Mouse (Mus musculus): ENCODE measurements around the gene Msx3. TPM values are rescaled to one million over a fixed set of nuclear protein-coding genes. Genes with fewer than 3 reads are reported as not detected.
A peak's percentile ranks its signal among the peaks of the same experiment; 100 is the strongest.

Gene Msx3
- polyA plus RNA-seq, 1 experiment from 2014 or later: 2.6 TPM

GRCm38 (mm10) chr7:140070042-140070711 is 21.3 kb upstream of the Msx3 start:
- no peaks in the 10 kb centered on the region for H3K9me3 ChIP-seq
- peaks cover 7% of the 10 kb centered on the region for H3K4me1 ChIP-seq
- peak overlapping the region; percentile 52 for H3K4me3 ChIP-seq
- peak overlapping the region; percentile 76 for H3K27ac ChIP-seq (replicated peaks)
- WGBS: 30% methylated on average over 39 of the region's 39 CpGs
- no peaks in the 10 kb centered on the region for H3K36me3 ChIP-seq (replicated peaks)
- peak; percentile 53 for DNase-seq (ENCODE audit: low spot score)
- H3K27me3 ChIP-seq (replicated peaks; ENCODE audit: low read depth, poor library complexity, severe bottlenecking): peaks cover 68% of the 10 kb centered on the region

- H3K36me3 ChIP-seq (replicated peaks): no peaks in the 10 kb centered on the region
- peaks cover 13% of the 10 kb centered on the region for H3K4me1 ChIP-seq
- peaks cover 88% of the 10 kb centered on the region for H3K27me3 ChIP-seq (replicated peaks; ENCODE audit: low read depth, poor library complexity, severe bottlenecking)
- no peak overlapping the region for H3K27ac ChIP-seq (replicated peaks)
- H3K9me3 ChIP-seq: no peaks in the 10 kb centered on the region
- DNase-seq (ENCODE audit: low spot score): no peak
- H3K4me3 ChIP-seq: no peak overlapping the region
- WGBS: 69% methylated on average over 6 of the region's 6 CpGs
Observed at GRCm38 (mm10) chr7:140067397-140067796, 18.5 kb upstream of the Msx3 start.

- H3K4me1 ChIP-seq: peaks cover 42% of the 10 kb centered on the region
- 17% methylated on average over 7 of the region's 7 CpGs for WGBS
Observed at GRCm38 (mm10) chr7:140063092-140063491, 14.2 kb upstream of the Msx3 start.

GRCm38 (mm10) chr7:140062307-140062706 is 13.4 kb upstream of the Msx3 start:
- no peaks in the 10 kb centered on the region for H3K36me3 ChIP-seq (replicated peaks)
- no peaks in the 10 kb centered on the region for H3K9me3 ChIP-seq
- DNase-seq (ENCODE audit: low spot score): peak; percentile 52
- no peak overlapping the region for H3K27ac ChIP-seq (replicated peaks)
- WGBS: 9% methylated on average over 11 of the region's 11 CpGs
- no peak overlapping the region for H3K4me3 ChIP-seq
- peaks cover 98% of the 10 kb centered on the region for H3K27me3 ChIP-seq (replicated peaks; ENCODE audit: low read depth, poor library complexity, severe bottlenecking)
- peaks cover 50% of the 10 kb centered on the region for H3K4me1 ChIP-seq

More at GRCm38 (mm10) chr7:140063092-140063491, 14.2 kb upstream of the Msx3 start:
- peak; percentile 76 for DNase-seq (ENCODE audit: low spot score)
- peaks cover 92% of the 10 kb centered on the region for H3K27me3 ChIP-seq (replicated peaks; ENCODE audit: low read depth, poor library complexity, severe bottlenecking)
- no peak overlapping the region for H3K4me3 ChIP-seq
- H3K36me3 ChIP-seq (replicated peaks): no peaks in the 10 kb centered on the region
- no peak overlapping the region for H3K27ac ChIP-seq (replicated peaks)
- H3K9me3 ChIP-seq: no peaks in the 10 kb centered on the region

- Histone ChIP-seq H3K27me3 (replicated peaks; ENCODE audit: low read depth, poor library complexity, severe bottlenecking) (peaks cover 100% of the 10 kb centered on the region), H3K4me1 (peaks cover 53% of the 10 kb centered on the region), H3K36me3 (replicated peaks) (no peaks in the 10 kb centered on the region), H3K27ac (replicated peaks) (no peak overlapping the region; the same call in 1 of the 2 replicates), H3K4me3 (peak overlapping the region; percentile 58), H3K9me3 (no peaks in the 10 kb centered on the region)
- DNase-seq (ENCODE audit: low spot score): no peak
- WGBS: under 1% methylated on average over 6 of the region's 6 CpGs
Observed at GRCm38 (mm10) chr7:140061832-140062130, 12.9 kb upstream of the Msx3 start.

GRCm38 (mm10) chr7:140060936-140061831 is 12.3 kb upstream of the Msx3 start:
- Histone ChIP-seq H3K9me3 (no peaks in the 10 kb centered on the region), H3K27me3 (replicated peaks; ENCODE audit: low read depth, poor library complexity, severe bottlenecking) (peaks cover 100% of the 10 kb centered on the region), H3K27ac (replicated peaks) (peak overlapping the region; percentile 80), H3K4me3 (peak overlapping the region; percentile 58), H3K36me3 (replicated peaks) (no peaks in the 10 kb centered on the region), H3K4me1 (peaks cover 53% of the 10 kb centered on the region)
- DNase-seq (ENCODE audit: low spot score): peak; percentile 79
- under 1% methylated on average over 47 of the region's 47 CpGs for WGBS

GRCm38 (mm10) chr7:140059601-140060000 is 10.7 kb upstream of the Msx3 start:
- H3K4me3 ChIP-seq: no peak overlapping the region
- WGBS: 19% methylated on average over 4 of the region's 4 CpGs
- no peak overlapping the region for H3K27ac ChIP-seq (replicated peaks)
- no peaks in the 10 kb centered on the region for H3K9me3 ChIP-seq
- DNase-seq (ENCODE audit: low spot score): no peak
- no peaks in the 10 kb centered on the region for H3K36me3 ChIP-seq (replicated peaks)
- peaks cover 100% of the 10 kb centered on the region for H3K27me3 ChIP-seq (replicated peaks; ENCODE audit: low read depth, poor library complexity, severe bottlenecking)
- H3K4me1 ChIP-seq: peaks cover 53% of the 10 kb centered on the region

- H3K4me1 ChIP-seq: peaks cover 53% of the 10 kb centered on the region
- DNase-seq (ENCODE audit: low spot score): no peak
- 17% methylated on average over 7 of the region's 7 CpGs for WGBS
- peak overlapping the region; percentile 66 for H3K4me3 ChIP-seq
- H3K27ac ChIP-seq (replicated peaks): peak overlapping the region; percentile 89
- H3K9me3 ChIP-seq: no peaks in the 10 kb centered on the region
- H3K27me3 ChIP-seq (replicated peaks; ENCODE audit: low read depth, poor library complexity, severe bottlenecking): peaks cover 100% of the 10 kb centered on the region
- no peaks in the 10 kb centered on the region for H3K36me3 ChIP-seq (replicated peaks)
Observed at GRCm38 (mm10) chr7:140058528-140058927, 9.6 kb upstream of the Msx3 start.

- Histone ChIP-seq H3K36me3 (replicated peaks) (no peaks in the 10 kb centered on the region), H3K4me1 (peaks cover 49% of the 10 kb centered on the region), H3K27me3 (replicated peaks; ENCODE audit: low read depth, poor library complexity, severe bottlenecking) (peaks cover 100% of the 10 kb centered on the region), H3K9me3 (no peaks in the 10 kb centered on the region), H3K27ac (replicated peaks) (peak overlapping the region; percentile 89), H3K4me3 (peak overlapping the region; percentile 66)
- 3% methylated on average over 53 of the region's 53 CpGs for WGBS
- peak; percentile 86 for DNase-seq (ENCODE audit: low spot score)
Observed at GRCm38 (mm10) chr7:140057413-140058407, 8.8 kb upstream of the Msx3 start.

- H3K27me3 ChIP-seq (replicated peaks; ENCODE audit: low read depth, poor library complexity, severe bottlenecking): peaks cover 100% of the 10 kb centered on the region
- H3K36me3 ChIP-seq (replicated peaks): no peaks in the 10 kb centered on the region
- peaks cover 27% of the 10 kb centered on the region for H3K4me1 ChIP-seq
- no peak overlapping the region for H3K4me3 ChIP-seq
- H3K27ac ChIP-seq (replicated peaks): no peak overlapping the region
- no peak for DNase-seq (ENCODE audit: low spot score)
- no peaks in the 10 kb centered on the region for H3K9me3 ChIP-seq
- WGBS: 80% methylated on average over 4 of the region's 4 CpGs
Observed at GRCm38 (mm10) chr7:140054124-140054523, 5.2 kb upstream of the Msx3 start.

- Histone ChIP-seq H3K27me3 (replicated peaks; ENCODE audit: low read depth, poor library complexity, severe bottlenecking) (peaks cover 100% of the 10 kb centered on the region), H3K4me1 (peaks cover 22% of the 10 kb centered on the region), H3K9me3 (no peaks in the 10 kb centered on the region), H3K27ac (replicated peaks) (no peak overlapping the region), H3K4me3 (peak overlapping the region; percentile 53), H3K36me3 (replicated peaks) (no peaks in the 10 kb centered on the region)
- WGBS: under 1% methylated on average over 34 of the region's 34 CpGs
- peak; percentile 55 for DNase-seq (ENCODE audit: low spot score)
Observed at GRCm38 (mm10) chr7:140049115-140049689, 313 bp upstream of the Msx3 start.

All from embryonic facial prominence, embryonic 10.5 days (tissue).